Mouse (Mus musculus) hindbrain, embryonic 15.5 days (tissue): Measurements from ENCODE around the gene Gpatch1. TPM values are rescaled to one million over a fixed set of nuclear protein-coding genes. Genes with fewer than 3 reads are reported as not detected.

ENCODE experiments used
- ATAC-seq: fragments of 200-750 bp; cut with Nextera tagmentation; 2 replicates; pipeline ENCODE4 v1.8.0; 2017; ENCODE audit warnings: low read depth, moderate number of reproducible peaks, moderate TSS enrichment; ENCODE audit not compliant: low FRiP score
- H3K27ac ChIP-seq: fragments of 300-500 bp; sonication (generic); replicated peaks from 2 replicates; pipeline ENCODE4 v1.5.1; 2015; ENCODE audit warnings: mild to moderate bottlenecking, inconsistent platforms
- H3K27me3 ChIP-seq: fragments of 300-500 bp; sonication (generic); 2 replicates; pipeline ENCODE4 v1.6.1; 2015; ENCODE audit warnings: control low read depth, inconsistent platforms
- H3K36me3 ChIP-seq: fragments of 300-500 bp; sonication (generic); 2 replicates; pipeline ENCODE4 v1.6.1; 2015; ENCODE audit warnings: control low read depth, inconsistent platforms
- H3K4me1 ChIP-seq: fragments of 300-500 bp; sonication (generic); replicated peaks from 2 replicates; pipeline ENCODE4 v1.6.1; 2015; ENCODE audit warnings: control low read depth, inconsistent platforms
- H3K4me2 ChIP-seq: fragments of 300-500 bp; sonication (generic); 2 replicates; pipeline ENCODE4 v1.6.1; 2015; ENCODE audit warnings: moderate library complexity, mild to moderate bottlenecking, inconsistent platforms
- H3K4me3 ChIP-seq: fragments of 300-500 bp; sonication (generic); 2 replicates; pipeline ENCODE4 v1.5.1; 2015; ENCODE audit warnings: mild to moderate bottlenecking, inconsistent platforms
- H3K9ac ChIP-seq: fragments of 300-500 bp; sonication (generic); 2 replicates; pipeline ENCODE4 v1.6.1; 2015; ENCODE audit warnings: inconsistent platforms
- H3K9me3 ChIP-seq: fragments of 300-500 bp; sonication (generic); 2 replicates; pipeline ENCODE4 v1.6.1; 2016; ENCODE audit warnings: control low read depth, inconsistent platforms
- WGBS: fragments of 180-500 bp; shearing (Covaris S2); methylation state at CpG from one replicate; pipeline ENCODE4 v1.1.7; 2015; 5-methylcytosine and 5-hydroxymethylcytosine counted together
- polyA plus RNA-seq: library from polyadenylated mRNA; unstranded; fragments of >200 nt; fragmentation: Nextera tagmentation; extraction: Ambion mirVana; gene quantifications from 2 replicates; pipeline ENCODE4 v1.2.1, GENCODE M21; 2015

The Gpatch1 gene
- polyA plus RNA-seq, 1 experiment from 2014 or later = 20.0 TPM

DNA sequence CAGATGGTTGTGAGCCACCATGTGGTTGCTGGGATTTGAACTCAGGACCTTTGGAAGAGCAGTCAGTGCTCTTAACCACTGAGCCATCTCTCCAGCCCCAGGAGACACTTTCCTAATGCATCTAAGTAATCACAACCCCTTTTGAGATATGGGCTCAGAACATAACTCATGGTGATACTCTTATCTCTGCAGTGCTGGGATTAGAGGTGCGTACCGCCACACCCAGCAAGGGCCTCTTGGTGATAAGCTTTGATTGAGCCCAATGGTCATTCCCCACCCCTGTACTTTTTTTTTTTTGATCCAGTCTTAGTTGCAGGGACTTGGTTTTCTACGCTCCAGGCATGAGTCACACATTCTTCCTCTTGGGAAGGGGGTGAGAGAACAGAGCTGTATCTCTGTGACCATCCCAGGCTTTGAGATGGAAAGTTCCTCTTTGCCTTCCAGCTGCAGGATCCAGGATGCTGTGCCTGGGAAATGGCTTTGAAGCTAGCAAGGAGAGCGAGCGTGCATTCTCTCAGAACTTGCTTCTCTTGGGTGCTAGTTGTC lies 26.6 kb upstream of the Gpatch1 start:
- H3K27me3 ChIP-seq = no peaks in the 10 kb centered on the region
- H3K4me1 ChIP-seq = no peaks in the 10 kb centered on the region
- H3K9me3 ChIP-seq = no peaks in the 10 kb centered on the region
- H3K9ac ChIP-seq = no peak overlapping the region
- WGBS = 97% methylated on average over 5 of the region's 5 CpGs
- H3K27ac ChIP-seq = no peak overlapping the region
- no peak overlapping the region for H3K4me2 ChIP-seq
- no peak for ATAC-seq
- H3K36me3 ChIP-seq = no peaks in the 10 kb centered on the region
- H3K4me3 ChIP-seq = no peak overlapping the region

DNA sequence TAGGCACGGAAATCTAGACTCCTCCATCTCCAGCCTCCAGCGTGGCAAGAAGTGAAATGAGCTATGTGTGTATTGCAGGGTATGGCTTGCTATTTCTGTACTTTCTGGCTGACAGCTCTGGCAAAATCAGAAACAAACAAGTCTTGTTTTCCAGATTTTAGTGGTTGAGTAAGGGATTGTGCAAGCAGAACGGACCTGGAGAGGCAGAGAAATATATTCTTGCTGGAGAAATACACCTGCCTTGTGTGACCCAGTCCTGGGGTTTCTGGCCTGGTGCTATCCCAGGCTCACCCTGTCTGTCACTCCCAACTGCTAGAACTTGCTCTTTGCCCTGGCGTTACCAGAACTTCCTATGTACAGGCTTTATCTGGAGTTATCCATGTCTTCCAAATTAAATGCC lies 24.3 kb upstream of the Gpatch1 start:
- H3K4me1 ChIP-seq = no peaks in the 10 kb centered on the region
- H3K27me3 ChIP-seq = no peaks in the 10 kb centered on the region
- no peak overlapping the region for H3K27ac ChIP-seq
- WGBS = 83% methylated on average over 4 of the region's 4 CpGs
- no peak overlapping the region for H3K4me3 ChIP-seq
- ATAC-seq = no peak
- no peak overlapping the region for H3K4me2 ChIP-seq
- H3K9ac ChIP-seq = no peak overlapping the region
- H3K36me3 ChIP-seq = no peaks in the 10 kb centered on the region
- H3K9me3 ChIP-seq = no peaks in the 10 kb centered on the region

DNA sequence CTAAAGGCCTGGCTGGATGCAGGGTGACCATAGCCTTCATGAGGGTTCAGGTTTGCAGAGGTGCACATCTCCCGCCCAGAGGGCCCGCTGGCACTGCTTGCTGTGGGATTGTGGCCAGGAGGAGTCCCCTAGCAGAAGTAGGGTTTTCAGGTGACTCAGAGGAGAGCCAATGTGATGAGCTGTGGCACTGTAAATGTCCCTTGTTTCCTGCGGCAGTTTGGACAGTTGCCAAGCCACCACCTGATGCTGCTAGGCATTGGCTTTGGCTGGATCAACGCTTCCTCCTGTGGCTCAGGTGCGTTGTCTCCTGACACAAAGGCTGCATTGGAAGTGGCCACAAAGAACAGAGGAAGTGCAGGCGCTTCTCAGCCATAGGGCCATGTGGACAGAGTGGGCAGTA lies 23.0 kb upstream of the Gpatch1 start:
- no peak overlapping the region for H3K27ac ChIP-seq
- 81% methylated on average over 6 of the region's 6 CpGs for WGBS

DNA sequence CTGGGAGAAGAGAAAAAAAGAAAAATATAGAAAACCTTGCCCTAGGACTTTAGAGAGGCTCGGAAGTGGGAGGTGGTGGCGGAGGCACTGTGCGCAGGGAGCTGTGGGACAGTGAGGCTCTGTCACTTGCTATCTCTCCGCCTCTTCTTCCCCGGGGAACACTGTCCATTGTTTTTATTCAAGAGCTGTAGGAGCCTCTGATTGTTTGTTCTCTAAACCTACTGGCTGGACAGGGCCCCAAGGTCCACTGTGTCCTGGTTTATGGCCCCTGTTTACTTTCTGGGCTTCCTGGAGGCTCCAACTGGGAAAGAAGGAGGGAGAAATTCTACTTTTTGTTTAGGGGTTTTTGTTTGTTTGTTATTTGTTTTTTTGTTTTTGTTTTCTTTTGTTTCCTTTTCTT lies 22.0 kb upstream of the Gpatch1 start:
- H3K4me3 ChIP-seq = no peak overlapping the region
- peaks cover 15% of the 10 kb centered on the region; the same call in 1 of the 2 replicates for H3K27me3 ChIP-seq
- no peak overlapping the region for H3K9ac ChIP-seq
- no peak overlapping the region for H3K4me2 ChIP-seq
- no peaks in the 10 kb centered on the region for H3K9me3 ChIP-seq
- no peaks in the 10 kb centered on the region for H3K36me3 ChIP-seq
- ATAC-seq = no peak
- WGBS = 23% methylated on average over 5 of the region's 5 CpGs
- no peak overlapping the region for H3K27ac ChIP-seq
- H3K4me1 ChIP-seq = peaks cover 4% of the 10 kb centered on the region

More for the DNA sequence above, 23.0 kb upstream of the Gpatch1 start:
- Histone ChIP-seq H3K4me1 (no peaks in the 10 kb centered on the region), H3K36me3 (no peaks in the 10 kb centered on the region), H3K27me3 (0 out of 2 replicates have a peak, but pooled peaks cover 7% of the 10 kb centered on the region), H3K4me3 (no peak overlapping the region), H3K4me2 (no peak overlapping the region), H3K9ac (no peak overlapping the region), H3K9me3 (no peaks in the 10 kb centered on the region)
- no peak for ATAC-seq

DNA sequence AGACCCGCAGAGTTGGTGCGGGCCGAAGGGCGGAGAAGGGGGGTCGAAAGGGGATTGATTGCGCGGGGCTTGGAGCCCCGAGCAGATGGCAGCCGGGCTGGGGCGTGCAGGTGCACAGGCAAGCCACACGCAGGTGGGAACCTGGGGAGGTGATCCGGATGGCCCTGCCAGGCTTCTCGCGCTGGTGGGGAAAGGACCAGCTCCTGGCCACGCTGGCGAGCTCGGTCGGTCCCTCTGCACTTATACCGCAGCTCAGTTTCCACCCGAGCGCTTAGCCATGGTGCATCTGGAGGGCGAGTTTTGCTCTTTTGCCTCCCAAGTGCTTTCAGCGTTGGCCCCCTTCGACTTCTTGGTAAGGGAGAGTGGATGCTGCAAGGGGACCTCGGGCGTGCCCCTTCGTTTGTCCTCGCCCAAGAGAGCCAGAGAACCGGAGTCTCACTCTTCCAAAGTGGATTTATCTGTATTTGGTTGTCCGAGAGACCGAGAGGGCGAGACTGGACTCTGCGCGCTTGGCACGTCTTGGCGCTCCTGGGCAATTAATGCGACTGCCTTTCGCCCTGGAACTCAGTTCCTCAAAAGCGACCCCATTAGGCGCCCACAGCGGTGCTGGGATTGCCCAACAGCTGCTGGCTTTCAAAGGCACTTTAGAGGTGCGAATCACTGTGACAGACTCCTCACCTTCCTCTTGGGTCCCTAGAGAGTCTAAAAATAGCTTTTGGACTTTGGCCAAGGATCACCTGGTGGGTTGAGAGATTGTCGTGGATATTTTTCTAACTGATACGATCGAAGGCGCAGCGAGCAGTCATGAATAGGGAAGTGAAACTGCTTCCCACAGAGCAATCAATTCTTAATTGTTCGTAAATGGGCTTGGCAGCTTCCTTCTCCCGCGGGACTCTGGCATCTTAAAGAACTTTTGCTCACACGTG lies 16.6 kb upstream of the Gpatch1 start:
- peak overlapping the region; percentile 100 for H3K4me2 ChIP-seq
- peaks cover 17% of the 10 kb centered on the region for H3K27me3 ChIP-seq
- WGBS = 1% methylated on average over 50 of the region's 51 CpGs
- H3K4me3 ChIP-seq = peak overlapping the region; percentile 62
- H3K9me3 ChIP-seq = no peaks in the 10 kb centered on the region
- no peak for ATAC-seq
- H3K36me3 ChIP-seq = no peaks in the 10 kb centered on the region
- H3K27ac ChIP-seq = peak overlapping the region; percentile 66
- H3K9ac ChIP-seq = peak overlapping the region; percentile 52
- H3K4me1 ChIP-seq = peaks cover 20% of the 10 kb centered on the region

DNA sequence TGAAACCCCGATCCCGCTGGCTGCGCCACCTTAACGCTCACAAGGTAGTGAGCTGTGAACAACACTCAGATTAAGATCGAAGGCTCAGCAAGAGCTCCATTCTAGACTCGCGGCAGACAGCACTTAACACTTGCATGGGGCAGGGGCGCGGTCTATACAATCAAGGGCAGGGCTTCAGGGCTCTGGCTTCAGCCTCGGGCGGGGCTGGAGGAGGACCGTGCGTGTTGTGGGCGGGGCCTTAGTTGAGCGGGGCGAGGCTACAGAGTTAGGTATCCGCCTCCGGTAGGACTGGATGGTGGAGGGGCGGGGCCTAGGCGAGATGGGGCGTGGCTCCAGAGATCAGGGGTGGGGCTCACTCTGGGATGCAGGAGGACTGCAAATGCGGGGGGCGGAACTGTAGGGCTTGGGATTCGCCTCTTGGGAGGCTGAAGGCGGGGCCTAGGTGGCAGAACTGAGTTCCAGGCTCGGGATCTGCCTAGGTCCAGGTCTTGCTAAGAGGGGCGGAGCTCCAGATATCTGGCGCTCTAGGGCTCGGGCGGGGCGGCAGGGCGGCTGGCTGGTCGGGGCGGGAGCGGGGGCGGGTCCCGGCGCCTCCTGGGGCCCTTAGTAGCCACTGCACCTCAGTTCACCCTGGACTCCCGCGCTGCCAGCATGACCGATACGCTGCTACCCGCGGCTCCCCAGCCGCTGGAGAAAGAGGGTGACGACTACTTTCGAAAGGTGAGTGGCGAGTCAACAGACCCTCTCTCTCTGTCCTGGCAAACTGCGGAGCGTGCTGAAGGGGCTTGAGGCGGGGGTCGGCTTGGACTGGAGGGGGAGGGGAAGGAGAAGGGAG lies 15.7 kb upstream of the Gpatch1 start, which contains the start of gene Rhpn2:
Gene Rhpn2 (plus strand): TSS at position 479 of the 835 bp plus-strand sequence.
- H3K27ac ChIP-seq = peak within 1 kb of the TSS; percentile 66
- peak within 1 kb of the TSS; percentile 52 for H3K9ac ChIP-seq
- H3K36me3 ChIP-seq = no peaks in the 10 kb centered on the region
- peak within 1 kb of the TSS; percentile 62 for H3K4me3 ChIP-seq
- peak; percentile 98 for ATAC-seq
- WGBS = under 1% methylated on average over 50 of the region's 52 CpGs
- peaks cover 17% of the 10 kb centered on the region for H3K27me3 ChIP-seq
- H3K4me2 ChIP-seq = peak within 1 kb of the TSS; percentile 100
- no peaks in the 10 kb centered on the region for H3K9me3 ChIP-seq
- peaks cover 20% of the 10 kb centered on the region for H3K4me1 ChIP-seq

DNA sequence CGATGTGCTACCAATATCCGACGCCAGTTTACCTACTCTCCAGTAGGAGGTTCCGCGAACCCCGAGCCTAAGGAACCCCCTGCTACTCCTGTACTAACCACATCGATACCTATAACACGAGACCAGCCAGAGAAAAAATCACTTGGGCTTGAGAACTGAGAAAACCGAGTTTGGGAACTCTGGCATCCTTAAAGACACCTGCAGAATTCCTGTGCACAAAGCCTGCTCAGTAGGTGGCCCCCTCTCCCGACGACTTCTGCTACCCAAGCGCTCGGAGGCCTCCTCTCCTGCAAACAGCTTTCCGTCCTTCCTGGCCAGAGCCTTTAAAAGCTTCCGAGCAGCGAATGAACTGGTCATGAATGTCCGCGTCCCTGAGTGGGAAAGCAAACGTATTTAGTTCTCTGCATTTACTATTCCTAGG lies 15.0 kb upstream of the Gpatch1 start:
- peak overlapping the region; percentile 66; the same call in 1 of the 2 replicates for H3K27ac ChIP-seq
- peak overlapping the region; percentile 62 for H3K4me3 ChIP-seq
- H3K4me1 ChIP-seq = peaks cover 20% of the 10 kb centered on the region
- WGBS = under 1% methylated on average over 19 of the region's 19 CpGs
- H3K27me3 ChIP-seq = peaks cover 17% of the 10 kb centered on the region
- no peaks in the 10 kb centered on the region for H3K36me3 ChIP-seq
- H3K4me2 ChIP-seq = peak overlapping the region; percentile 100
- peak overlapping the region; percentile 32 for H3K9ac ChIP-seq
- ATAC-seq = peak; percentile 33
- no peaks in the 10 kb centered on the region for H3K9me3 ChIP-seq

DNA sequence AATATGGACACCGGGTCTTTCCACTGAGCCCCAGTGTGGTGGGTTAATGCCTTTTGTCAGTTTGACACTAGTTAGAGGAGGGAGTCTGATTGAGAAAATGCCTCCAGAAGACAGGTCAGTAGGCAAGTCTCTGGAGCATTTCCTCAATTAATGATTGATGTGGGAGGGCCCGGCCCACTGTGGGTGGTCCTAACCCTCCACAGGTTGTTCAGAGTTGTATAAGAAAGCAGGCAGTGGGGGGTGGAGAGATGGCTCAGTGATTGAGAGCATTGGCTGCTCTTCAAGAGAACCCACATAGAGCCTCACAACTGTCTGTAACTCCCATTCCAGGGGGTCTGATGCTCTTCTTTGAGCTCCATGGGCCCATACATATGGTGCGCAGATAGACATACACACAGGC lies 13.3 kb upstream of the Gpatch1 start:
- Histone ChIP-seq H3K4me2 (no peak overlapping the region), H3K4me1 (peaks cover 20% of the 10 kb centered on the region), H3K36me3 (no peaks in the 10 kb centered on the region), H3K9ac (no peak overlapping the region), H3K4me3 (no peak overlapping the region), H3K27ac (no peak overlapping the region), H3K27me3 (peaks cover 13% of the 10 kb centered on the region), H3K9me3 (no peaks in the 10 kb centered on the region)
- WGBS = 32% methylated on average over 3 of the region's 3 CpGs
- ATAC-seq = no peak

DNA sequence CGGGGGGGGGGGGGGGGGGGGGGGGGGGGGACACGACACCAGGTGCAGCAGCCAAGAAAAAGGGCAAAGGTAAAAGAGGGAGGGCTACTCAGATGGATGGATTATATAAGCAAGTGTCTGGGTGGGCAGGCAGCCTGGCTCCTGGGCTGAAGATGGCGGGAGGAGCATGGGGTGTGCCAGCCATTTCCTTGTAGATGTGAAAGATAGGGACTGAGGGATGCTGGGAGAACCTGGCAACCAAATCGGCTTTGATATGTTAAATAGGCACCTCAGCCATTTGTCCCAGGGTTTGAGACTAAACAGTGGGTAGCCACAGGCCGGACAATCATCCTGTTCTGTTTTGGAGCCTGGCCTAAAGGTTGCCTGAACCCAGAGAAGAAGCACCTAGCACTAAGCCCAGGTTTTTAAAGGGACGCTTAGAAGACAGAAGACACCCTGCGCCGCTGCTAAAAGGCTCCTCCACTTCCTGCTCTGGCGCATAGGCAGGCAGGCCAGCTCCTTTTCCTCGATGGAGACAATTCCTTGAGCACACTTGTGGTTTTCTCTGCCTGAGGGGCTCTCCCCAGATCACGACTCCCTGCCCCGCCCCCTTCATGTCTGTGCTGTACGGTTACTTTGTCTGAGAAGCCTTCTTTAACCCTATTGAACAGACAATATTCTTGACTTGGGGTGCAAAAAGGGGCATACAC lies 4.6 kb upstream of the Gpatch1 start:
- WGBS = 6% methylated on average over 11 of the region's 13 CpGs
- no peak overlapping the region for H3K4me3 ChIP-seq
- H3K27me3 ChIP-seq = no peaks in the 10 kb centered on the region
- peaks cover 6% of the 10 kb centered on the region for H3K4me1 ChIP-seq
- H3K9me3 ChIP-seq = no peaks in the 10 kb centered on the region
- no peaks in the 10 kb centered on the region for H3K36me3 ChIP-seq
- H3K27ac ChIP-seq = no peak overlapping the region
- peak overlapping the region; percentile 34 for H3K4me2 ChIP-seq
- ATAC-seq = no peak
- H3K9ac ChIP-seq = no peak overlapping the region

DNA sequence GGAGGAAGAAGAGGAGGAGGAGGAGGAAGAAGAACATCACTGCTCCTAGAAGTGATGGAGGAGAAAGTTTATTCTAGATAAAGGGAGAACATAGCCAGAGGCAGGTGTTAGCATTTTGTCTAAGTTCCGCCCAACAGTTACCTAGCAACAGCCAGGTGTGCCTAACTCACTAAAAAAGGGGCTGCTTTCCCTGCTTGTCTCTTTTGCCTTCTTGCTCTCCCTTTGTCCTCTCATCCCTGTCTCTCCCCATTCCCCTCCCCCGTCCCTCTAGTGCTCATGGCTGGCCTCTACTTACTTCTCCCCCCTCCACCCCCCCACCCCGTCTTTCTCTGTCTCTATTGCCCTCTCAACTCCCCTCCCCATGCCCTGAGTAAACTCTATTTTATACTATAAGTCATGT lies 3.9 kb upstream of the Gpatch1 start:
- Histone ChIP-seq H3K27ac (no peak overlapping the region), H3K9ac (no peak overlapping the region), H3K36me3 (no peaks in the 10 kb centered on the region), H3K4me3 (no peak overlapping the region), H3K4me1 (peaks cover 12% of the 10 kb centered on the region), H3K27me3 (no peaks in the 10 kb centered on the region), H3K4me2 (no peak overlapping the region), H3K9me3 (no peaks in the 10 kb centered on the region)
- ATAC-seq = no peak
- 40% methylated on average over 3 of the region's 3 CpGs for WGBS

DNA sequence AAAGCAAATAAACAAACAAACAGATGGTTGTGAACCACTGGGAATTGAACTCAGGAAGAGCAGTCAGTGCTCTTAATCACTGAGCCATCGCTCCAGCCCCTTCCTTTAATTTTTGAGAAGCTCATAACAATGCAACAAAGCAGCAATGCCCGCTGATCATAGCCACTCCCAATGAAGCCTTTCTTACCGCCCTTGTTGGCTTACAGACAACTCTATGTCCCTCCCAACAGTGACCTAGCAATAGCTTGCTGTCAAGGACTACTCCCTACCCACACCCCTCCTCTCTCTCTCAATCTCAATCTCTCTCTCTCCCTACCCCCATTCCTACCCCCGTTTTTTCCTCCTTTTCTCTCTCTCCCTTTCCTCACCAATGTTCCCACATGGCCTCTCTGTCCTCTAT lies 1.5 kb upstream of the Gpatch1 start:
- no peaks in the 10 kb centered on the region for H3K27me3 ChIP-seq
- peaks cover 21% of the 10 kb centered on the region for H3K4me1 ChIP-seq
- H3K9ac ChIP-seq = no peak overlapping the region
- H3K9me3 ChIP-seq = no peaks in the 10 kb centered on the region
- no peak overlapping the region for H3K27ac ChIP-seq
- H3K4me3 ChIP-seq = no peak overlapping the region
- H3K36me3 ChIP-seq = no peaks in the 10 kb centered on the region
- no peak for ATAC-seq
- no peak overlapping the region for H3K4me2 ChIP-seq
- 75% methylated on average over 4 of the region's 4 CpGs for WGBS
